Mouse (Mus musculus): ENCODE measurements around the gene Gga2. TPM values are rescaled to one million over a fixed set of nuclear protein-coding genes. Genes with fewer than 3 reads are reported as not detected.

Gene Gga2
- total and polyA plus RNA-seq, 2 experiments from 2014 or later: 22.2 to 27.2 TPM

- H3K4me3 ChIP-seq (ENCODE audit: low read depth, low read length): no peak overlapping the region
- DNase-seq (ENCODE audit: low spot score): no peak
- H3K36me3 ChIP-seq (ENCODE audit: insufficient read depth, low read length): peaks cover 18% of the 10 kb centered on the region; the same call in 1 of the 2 replicates
- no peak overlapping the region for H3K9ac ChIP-seq (replicated peaks; ENCODE audit: low read length, poor library complexity, severe bottlenecking)
- H3K4me1 ChIP-seq (ENCODE audit: insufficient read depth, low read length): no peaks in the 10 kb centered on the region
- ATAC-seq (ENCODE audit: low FRiP score): no peak
- H3K9me3 ChIP-seq (ENCODE audit: low read length): no peaks in the 10 kb centered on the region
- H3K27me3 ChIP-seq (ENCODE audit: insufficient read depth, low read length): no peaks in the 10 kb centered on the region
- no peak overlapping the region for H3K4me2 ChIP-seq (ENCODE audit: low read depth, low read length, poor library complexity, severe bottlenecking)
- WGBS: 90% methylated on average over 8 of the region's 8 CpGs
- no peak for TF ChIP-seq CTCF (IDR thresholded peaks at IDR 0.05)
- H3K27ac ChIP-seq (ENCODE audit: low read depth, low read length): no peak overlapping the region
These were observed 52.8 kb downstream of the Gga2 start for GRCm38 (mm10) chr7:121968242-121968641.

- no peak overlapping the region for H3K9ac ChIP-seq (replicated peaks; ENCODE audit: low read length, poor library complexity, severe bottlenecking)
- DNase-seq (ENCODE audit: low spot score) (no peak), ATAC-seq (ENCODE audit: low FRiP score) (no peak)
- no peak overlapping the region for H3K27ac ChIP-seq (ENCODE audit: low read depth, low read length)
- no peak overlapping the region for H3K4me3 ChIP-seq (ENCODE audit: low read depth, low read length)
- H3K27me3 ChIP-seq (ENCODE audit: insufficient read depth, low read length): no peaks in the 10 kb centered on the region
- no peak for TF ChIP-seq CTCF (IDR thresholded peaks at IDR 0.05)
- 93% methylated on average over 7 of the region's 7 CpGs for WGBS
- no peaks in the 10 kb centered on the region for H3K9me3 ChIP-seq (ENCODE audit: low read length)
- peaks cover 28% of the 10 kb centered on the region for H3K36me3 ChIP-seq (ENCODE audit: insufficient read depth, low read length)
- no peaks in the 10 kb centered on the region for H3K4me1 ChIP-seq (ENCODE audit: insufficient read depth, low read length)
- no peak overlapping the region for H3K4me2 ChIP-seq (ENCODE audit: low read depth, low read length, poor library complexity, severe bottlenecking)
These were observed 54.9 kb downstream of the Gga2 start for GRCm38 (mm10) chr7:121966169-121966568.

GRCm38 (mm10) chr7:121963883-121964398, 57.1 kb downstream of the Gga2 start:
- 69% methylated on average over 6 of the region's 6 CpGs for WGBS
- ATAC-seq (ENCODE audit: low FRiP score) (no peak), DNase-seq (ENCODE audit: low spot score) (peak; percentile 78)
- Histone ChIP-seq H3K9ac (replicated peaks; ENCODE audit: low read length, poor library complexity, severe bottlenecking) (no peak overlapping the region), H3K36me3 (ENCODE audit: insufficient read depth, low read length) (peaks cover 22% of the 10 kb centered on the region), H3K4me1 (ENCODE audit: insufficient read depth, low read length) (no peaks in the 10 kb centered on the region), H3K27me3 (ENCODE audit: insufficient read depth, low read length) (no peaks in the 10 kb centered on the region), H3K9me3 (ENCODE audit: low read length) (no peaks in the 10 kb centered on the region), H3K4me2 (ENCODE audit: low read depth, low read length, poor library complexity, severe bottlenecking) (no peak overlapping the region), H3K4me3 (ENCODE audit: low read depth, low read length) (no peak overlapping the region), H3K27ac (ENCODE audit: low read depth, low read length) (no peak overlapping the region)
- TF ChIP-seq CTCF (IDR thresholded peaks at IDR 0.05): peak; percentile 86

GRCm38 (mm10) chr7:121962571-121962959, 58.5 kb downstream of the Gga2 start:
- Histone ChIP-seq H3K4me1 (ENCODE audit: insufficient read depth, low read length) (no peaks in the 10 kb centered on the region), H3K9ac (replicated peaks; ENCODE audit: low read length, poor library complexity, severe bottlenecking) (no peak overlapping the region), H3K27ac (ENCODE audit: low read depth, low read length) (no peak overlapping the region), H3K9me3 (ENCODE audit: low read length) (no peaks in the 10 kb centered on the region), H3K4me3 (ENCODE audit: low read depth, low read length) (no peak overlapping the region), H3K4me2 (ENCODE audit: low read depth, low read length, poor library complexity, severe bottlenecking) (no peak overlapping the region), H3K27me3 (ENCODE audit: insufficient read depth, low read length) (no peaks in the 10 kb centered on the region), H3K36me3 (ENCODE audit: insufficient read depth, low read length) (peaks cover 20% of the 10 kb centered on the region)
- DNase-seq (ENCODE audit: low spot score) (no peak), ATAC-seq (ENCODE audit: low FRiP score) (no peak)
- WGBS: 79% methylated on average over 3 of the region's 3 CpGs
- TF ChIP-seq CTCF (IDR thresholded peaks at IDR 0.05): no peak

GRCm38 (mm10) chr7:121961913-121962570, 59.0 kb downstream of the Gga2 start:
- no peaks in the 10 kb centered on the region for H3K27me3 ChIP-seq (ENCODE audit: insufficient read depth, low read length)
- no peak for ATAC-seq (ENCODE audit: low FRiP score)
- H3K9ac ChIP-seq (replicated peaks; ENCODE audit: low read length, poor library complexity, severe bottlenecking): no peak overlapping the region
- WGBS: 93% methylated on average over 7 of the region's 7 CpGs
- no peak overlapping the region for H3K27ac ChIP-seq (ENCODE audit: low read depth, low read length)
- H3K4me1 ChIP-seq (ENCODE audit: insufficient read depth, low read length): no peaks in the 10 kb centered on the region
- no peaks in the 10 kb centered on the region for H3K9me3 ChIP-seq (ENCODE audit: low read length)
- H3K4me2 ChIP-seq (ENCODE audit: low read depth, low read length, poor library complexity, severe bottlenecking): no peak overlapping the region
- DNase-seq (ENCODE audit: low spot score): no peak
- no peak overlapping the region for H3K4me3 ChIP-seq (ENCODE audit: low read depth, low read length)
- no peak for TF ChIP-seq CTCF (IDR thresholded peaks at IDR 0.05)
- peaks cover 20% of the 10 kb centered on the region for H3K36me3 ChIP-seq (ENCODE audit: insufficient read depth, low read length)

GRCm38 (mm10) chr7:121955802-121956201, 65.2 kb downstream of the Gga2 start:
- no peak for ATAC-seq (ENCODE audit: low FRiP score)
- H3K36me3 ChIP-seq (ENCODE audit: insufficient read depth, low read length): peaks cover 15% of the 10 kb centered on the region
- H3K9me3 ChIP-seq (ENCODE audit: low read length): no peaks in the 10 kb centered on the region
- no peaks in the 10 kb centered on the region for H3K27me3 ChIP-seq (ENCODE audit: insufficient read depth, low read length)
- no peak for TF ChIP-seq CTCF (IDR thresholded peaks at IDR 0.05)
- H3K4me2 ChIP-seq (ENCODE audit: low read depth, low read length, poor library complexity, severe bottlenecking): no peak overlapping the region
- WGBS: 93% methylated on average over 12 of the region's 12 CpGs
- no peak overlapping the region for H3K27ac ChIP-seq (ENCODE audit: low read depth, low read length)
- H3K9ac ChIP-seq (replicated peaks; ENCODE audit: low read length, poor library complexity, severe bottlenecking): no peak overlapping the region
- DNase-seq (ENCODE audit: low spot score): no peak
- no peak overlapping the region for H3K4me3 ChIP-seq (ENCODE audit: low read depth, low read length)
- no peaks in the 10 kb centered on the region for H3K4me1 ChIP-seq (ENCODE audit: insufficient read depth, low read length)

All from midbrain, postnatal 0 days (tissue).